Mouse (Mus musculus): Measurements from ENCODE around the gene Inpp4a. TPM values are rescaled to one million over a fixed set of nuclear protein-coding genes. Genes with fewer than 3 reads are reported as not detected.

Inpp4a gene
- polyA plus RNA-seq, 1 experiment: 11.4 TPM

DNA sequence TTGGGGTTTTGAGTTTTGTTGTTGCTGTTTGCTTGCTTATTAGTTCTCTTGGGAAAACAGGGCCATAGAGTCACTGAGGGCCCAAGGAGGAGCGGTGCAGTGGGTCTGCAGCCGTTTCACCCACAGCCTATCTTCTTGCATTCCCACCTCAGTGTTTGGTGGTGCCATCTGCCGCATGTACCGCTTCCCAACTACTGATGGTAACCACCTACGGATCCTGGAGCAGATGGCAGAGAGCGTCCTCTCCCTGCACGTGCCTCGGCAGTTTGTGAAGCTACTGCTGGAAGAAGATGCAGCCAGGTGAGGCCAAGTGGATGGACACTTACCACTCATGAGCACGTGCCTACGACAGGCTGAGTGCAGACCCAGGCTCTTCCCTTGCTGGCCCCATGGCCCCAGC, 68.5 kb downstream of the Inpp4a start:
- H3K27ac ChIP-seq (ENCODE audit: insufficient read depth, low read length): no peak overlapping the region
- TF ChIP-seq CTCF (IDR thresholded peaks at IDR 0.05; ENCODE audit: borderline replicate concordance, insufficient read depth, low read length) (no peak), POLR2A (IDR thresholded peaks at IDR 0.05; ENCODE audit: low read depth, low read length) (no peak)
- H3K4me3 ChIP-seq (ENCODE audit: insufficient read depth, low read length): no peak overlapping the region
- no peaks in the 10 kb centered on the region for H3K4me1 ChIP-seq (ENCODE audit: control insufficient read depth, insufficient read depth, low read length)

DNA sequence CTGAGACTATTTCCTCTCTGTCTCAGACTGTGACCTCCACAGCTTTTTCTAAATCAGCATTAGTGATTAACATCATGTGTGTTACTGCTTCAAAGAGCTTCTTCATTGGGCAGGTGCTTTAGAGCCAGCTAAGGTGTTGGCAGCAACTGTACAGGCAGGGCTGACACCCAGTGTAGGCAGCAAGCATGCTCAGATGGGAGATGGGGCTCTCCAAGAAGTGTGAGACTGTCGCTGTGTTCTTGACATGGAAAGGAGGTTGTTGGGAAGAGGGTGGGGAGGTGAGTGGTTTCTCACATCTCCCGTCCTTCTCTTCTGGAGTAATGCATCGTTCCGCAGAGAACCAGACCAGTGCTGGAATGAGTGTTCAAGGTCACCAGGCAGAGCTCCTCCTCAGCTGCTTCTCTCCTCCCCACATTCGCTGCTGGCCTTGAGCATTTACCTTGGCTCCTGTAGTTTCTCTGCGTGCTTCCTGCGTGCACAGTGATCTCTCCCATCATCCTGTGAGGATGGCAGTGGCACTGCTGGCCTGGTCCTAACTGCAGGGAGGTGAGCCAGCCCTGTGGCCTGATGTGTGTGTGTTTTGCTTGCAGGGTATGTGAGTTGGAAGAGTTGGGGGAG, 69.2 kb downstream of the Inpp4a start:
- Histone ChIP-seq H3K4me1 (ENCODE audit: control insufficient read depth, insufficient read depth, low read length) (no peaks in the 10 kb centered on the region), H3K27ac (ENCODE audit: insufficient read depth, low read length) (no peak overlapping the region), H3K4me3 (ENCODE audit: insufficient read depth, low read length) (no peak overlapping the region)
- TF ChIP-seq CTCF (IDR thresholded peaks at IDR 0.05; ENCODE audit: borderline replicate concordance, insufficient read depth, low read length) (no peak), POLR2A (IDR thresholded peaks at IDR 0.05; ENCODE audit: low read depth, low read length) (no peak)

DNA sequence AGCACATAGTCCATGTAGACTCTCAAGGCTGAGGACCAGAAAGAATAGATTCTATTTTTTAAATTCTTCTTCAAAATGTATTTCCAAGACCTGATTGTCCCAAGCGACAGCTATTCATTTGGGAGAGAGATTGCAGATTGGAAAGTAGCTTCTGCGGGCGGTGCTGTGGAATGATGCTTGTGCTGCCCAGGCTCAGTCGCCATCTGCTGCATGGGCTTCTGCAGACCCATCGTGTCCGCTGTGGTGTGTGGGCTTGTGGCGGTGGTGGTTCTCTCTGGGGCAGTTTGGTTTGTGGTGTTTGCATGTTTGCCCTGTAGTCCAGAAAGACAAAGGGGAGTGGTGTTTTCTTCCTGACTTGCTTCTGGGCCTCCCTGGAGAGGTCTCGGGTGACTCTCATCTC, 76.5 kb downstream of the Inpp4a start:
- TF ChIP-seq POLR2A (IDR thresholded peaks at IDR 0.05; ENCODE audit: low read depth, low read length) (no peak), CTCF (IDR thresholded peaks at IDR 0.05; ENCODE audit: borderline replicate concordance, insufficient read depth, low read length) (no peak)

DNA sequence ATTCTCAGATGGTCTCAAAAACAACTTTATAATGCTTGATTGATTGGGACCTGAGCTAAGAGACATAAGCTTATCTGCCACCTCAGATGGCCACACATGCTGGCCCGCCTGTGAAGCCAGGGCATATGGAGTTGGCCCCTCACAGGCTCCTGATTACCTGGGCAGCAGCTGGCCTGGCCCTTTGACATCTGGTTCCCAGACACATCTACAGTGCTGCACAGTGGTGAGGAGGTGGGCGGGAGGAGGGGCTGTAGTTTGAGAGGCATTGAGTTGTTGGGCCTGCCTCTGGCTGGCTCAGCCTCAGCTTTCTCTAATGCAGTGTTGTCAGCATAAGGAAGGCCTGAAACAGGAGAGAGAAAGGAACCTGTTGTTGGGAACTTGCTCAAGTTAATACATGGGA, 77.1 kb downstream of the Inpp4a start:
- Histone ChIP-seq H3K27ac (ENCODE audit: insufficient read depth, low read length) (no peak overlapping the region), H3K4me3 (ENCODE audit: insufficient read depth, low read length) (no peak overlapping the region), H3K4me1 (ENCODE audit: control insufficient read depth, insufficient read depth, low read length) (no peaks in the 10 kb centered on the region)
- TF ChIP-seq CTCF (IDR thresholded peaks at IDR 0.05; ENCODE audit: borderline replicate concordance, insufficient read depth, low read length) (no peak), POLR2A (IDR thresholded peaks at IDR 0.05; ENCODE audit: low read depth, low read length) (no peak)

More for the DNA sequence above, 76.5 kb downstream of the Inpp4a start:
- Histone ChIP-seq H3K4me1 (ENCODE audit: control insufficient read depth, insufficient read depth, low read length) (no peaks in the 10 kb centered on the region), H3K4me3 (ENCODE audit: insufficient read depth, low read length) (no peak overlapping the region), H3K27ac (ENCODE audit: insufficient read depth, low read length) (no peak overlapping the region)

DNA sequence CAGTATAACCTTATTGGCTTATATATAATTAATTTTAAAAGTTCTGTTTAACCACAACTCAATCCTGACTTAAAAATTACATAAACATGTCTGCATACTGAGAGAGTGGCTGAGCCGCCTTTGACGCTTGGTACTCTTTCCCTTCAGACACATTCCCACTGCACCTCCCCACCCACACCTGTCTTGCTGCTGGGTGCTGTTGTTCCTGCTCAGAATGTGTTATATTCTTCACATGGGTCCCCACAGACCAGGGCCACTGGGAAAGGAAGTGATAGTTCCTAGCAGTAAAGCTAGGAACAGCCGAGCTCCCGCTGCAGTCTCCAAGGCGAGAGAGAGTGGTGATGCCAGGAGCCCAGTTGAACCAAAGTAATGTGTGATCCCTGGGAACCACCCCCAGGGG, 78.4 kb downstream of the Inpp4a start:
- TF ChIP-seq CTCF (IDR thresholded peaks at IDR 0.05; ENCODE audit: borderline replicate concordance, insufficient read depth, low read length): no peak
- TF ChIP-seq POLR2A (IDR thresholded peaks at IDR 0.05; ENCODE audit: low read depth, low read length): no peak
- no peak overlapping the region for H3K4me3 ChIP-seq (ENCODE audit: insufficient read depth, low read length)
- H3K4me1 ChIP-seq (ENCODE audit: control insufficient read depth, insufficient read depth, low read length): no peaks in the 10 kb centered on the region
- no peak overlapping the region for H3K27ac ChIP-seq (ENCODE audit: insufficient read depth, low read length)

DNA sequence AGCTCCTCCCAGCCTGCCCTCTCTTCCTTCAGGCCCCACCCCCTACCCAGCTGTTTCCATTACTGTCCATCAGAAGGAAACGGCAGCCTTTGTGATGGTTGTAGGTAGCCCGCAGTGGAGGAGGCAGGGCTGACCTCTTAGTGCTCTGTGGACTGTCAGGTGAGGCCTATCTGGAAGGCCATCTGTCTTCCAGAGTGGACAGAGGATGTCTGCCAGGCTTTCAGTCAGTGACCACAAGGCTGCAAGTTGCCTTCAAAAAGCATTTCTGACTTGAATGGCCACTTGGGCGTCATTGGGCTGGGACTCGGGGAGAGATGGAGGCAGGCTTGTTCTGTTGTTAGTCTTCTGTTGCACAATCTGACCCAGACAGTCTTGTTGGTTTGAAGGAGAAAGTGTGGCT, 79.9 kb downstream of the Inpp4a start:
- Histone ChIP-seq H3K4me1 (ENCODE audit: control insufficient read depth, insufficient read depth, low read length) (no peaks in the 10 kb centered on the region), H3K4me3 (ENCODE audit: insufficient read depth, low read length) (no peak overlapping the region), H3K27ac (ENCODE audit: insufficient read depth, low read length) (no peak overlapping the region)
- TF ChIP-seq CTCF (IDR thresholded peaks at IDR 0.05; ENCODE audit: borderline replicate concordance, insufficient read depth, low read length): no peak
- no peak for TF ChIP-seq POLR2A (IDR thresholded peaks at IDR 0.05; ENCODE audit: low read depth, low read length)

DNA sequence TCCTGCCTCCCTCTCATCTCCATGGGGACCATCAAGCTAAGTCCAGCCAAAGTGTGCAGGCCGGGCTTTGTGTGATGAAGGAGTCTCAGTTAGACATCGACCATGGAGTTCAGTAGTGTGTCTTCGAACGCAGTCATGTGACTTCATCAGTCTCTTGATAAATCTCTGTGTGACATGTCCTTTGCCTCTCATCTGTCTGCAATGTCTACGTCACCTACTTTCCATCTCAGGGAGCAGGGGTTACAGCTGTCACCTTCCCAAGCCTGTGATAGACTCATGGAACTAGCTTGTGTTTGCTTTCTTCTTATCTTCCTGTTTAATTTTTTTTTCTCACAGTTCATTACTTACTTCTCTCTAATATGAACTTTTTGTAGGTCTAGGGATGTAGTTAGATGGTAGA, 81.2 kb downstream of the Inpp4a start:
- H3K4me3 ChIP-seq (ENCODE audit: insufficient read depth, low read length): no peak overlapping the region
- TF ChIP-seq POLR2A (IDR thresholded peaks at IDR 0.05; ENCODE audit: low read depth, low read length) (no peak), CTCF (IDR thresholded peaks at IDR 0.05; ENCODE audit: borderline replicate concordance, insufficient read depth, low read length) (no peak)
- H3K4me1 ChIP-seq (ENCODE audit: control insufficient read depth, insufficient read depth, low read length): no peaks in the 10 kb centered on the region
- H3K27ac ChIP-seq (ENCODE audit: insufficient read depth, low read length): no peak overlapping the region

DNA sequence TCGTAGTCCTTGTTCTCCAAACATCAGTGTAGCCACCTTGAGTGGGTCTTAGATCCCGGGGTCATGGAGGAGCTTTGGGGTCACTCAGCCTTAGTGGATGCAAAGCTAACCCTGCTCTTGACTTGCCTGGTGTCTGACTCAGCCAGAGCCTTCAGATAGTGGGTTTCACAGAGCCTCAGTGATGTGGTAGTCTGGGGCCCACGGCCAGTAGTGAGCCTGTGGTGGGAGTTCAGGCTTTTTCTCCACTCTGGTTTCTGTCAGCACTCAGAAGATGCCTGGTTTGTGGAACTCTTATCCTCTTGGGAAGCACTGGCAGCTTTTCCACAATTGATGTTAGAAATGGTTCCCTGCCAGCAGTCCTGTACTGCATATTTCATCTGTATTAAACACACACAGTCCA, 84.6 kb downstream of the Inpp4a start:
- Histone ChIP-seq H3K27ac (ENCODE audit: insufficient read depth, low read length) (no peak overlapping the region), H3K4me3 (ENCODE audit: insufficient read depth, low read length) (no peak overlapping the region), H3K4me1 (ENCODE audit: control insufficient read depth, insufficient read depth, low read length) (no peaks in the 10 kb centered on the region)
- TF ChIP-seq POLR2A (IDR thresholded peaks at IDR 0.05; ENCODE audit: low read depth, low read length): no peak
- no peak for TF ChIP-seq CTCF (IDR thresholded peaks at IDR 0.05; ENCODE audit: borderline replicate concordance, insufficient read depth, low read length)

DNA sequence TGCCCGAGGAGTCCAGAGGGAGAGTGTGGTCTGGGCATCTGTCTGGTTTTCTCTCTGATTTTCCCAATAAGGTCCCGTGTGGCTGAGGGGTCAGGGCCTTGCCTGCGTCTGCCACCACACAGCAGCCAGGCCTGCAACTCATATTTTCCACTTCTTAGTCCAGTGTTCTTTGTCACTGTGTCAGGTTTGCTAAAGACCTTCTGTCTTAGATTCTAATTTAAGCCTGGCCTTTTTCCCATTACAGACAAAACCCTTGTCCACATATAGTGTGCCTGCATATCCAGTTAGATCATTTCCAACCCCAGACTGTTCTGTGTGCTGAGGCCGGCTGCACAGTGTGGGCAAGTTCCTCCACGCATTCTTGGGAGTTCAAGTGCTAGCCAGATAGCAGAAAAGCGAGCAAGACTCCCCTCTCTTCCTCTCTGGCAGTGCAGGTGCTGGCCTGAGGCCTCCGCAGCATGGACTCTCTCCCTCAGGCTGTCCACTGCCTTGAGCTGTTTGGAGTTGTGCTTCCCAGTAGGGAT, 86.8 kb downstream of the Inpp4a start:
- no peak for TF ChIP-seq CTCF (IDR thresholded peaks at IDR 0.05; ENCODE audit: borderline replicate concordance, insufficient read depth, low read length)
- TF ChIP-seq POLR2A (IDR thresholded peaks at IDR 0.05; ENCODE audit: low read depth, low read length): no peak

DNA sequence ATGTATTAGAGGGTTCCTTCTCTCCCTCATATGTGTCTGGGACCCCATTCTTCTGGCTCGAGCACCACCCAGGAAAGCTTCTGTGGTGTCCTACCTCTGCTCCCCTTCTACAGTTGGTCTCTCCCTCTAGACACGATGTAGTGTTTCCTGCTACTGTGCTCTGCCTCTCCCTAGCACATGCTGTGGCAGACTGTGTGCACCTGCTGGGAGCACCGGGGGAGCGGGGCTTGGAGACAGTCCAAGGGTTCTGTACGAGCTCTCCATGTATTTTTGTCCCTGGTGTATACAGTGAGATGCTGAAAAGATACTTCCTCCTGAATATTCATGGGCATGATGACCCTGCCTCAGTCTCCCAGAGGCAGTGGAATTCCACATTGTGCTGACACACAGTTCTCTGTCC, 93.5 kb downstream of the Inpp4a start:
- Histone ChIP-seq H3K27ac (ENCODE audit: insufficient read depth, low read length) (no peak overlapping the region), H3K4me3 (ENCODE audit: insufficient read depth, low read length) (no peak overlapping the region), H3K4me1 (ENCODE audit: control insufficient read depth, insufficient read depth, low read length) (no peaks in the 10 kb centered on the region)
- TF ChIP-seq CTCF (IDR thresholded peaks at IDR 0.05; ENCODE audit: borderline replicate concordance, insufficient read depth, low read length): no peak
- TF ChIP-seq POLR2A (IDR thresholded peaks at IDR 0.05; ENCODE audit: low read depth, low read length): no peak

More for the DNA sequence above, 86.8 kb downstream of the Inpp4a start:
- H3K27ac ChIP-seq (ENCODE audit: insufficient read depth, low read length): no peak overlapping the region
- no peak overlapping the region for H3K4me3 ChIP-seq (ENCODE audit: insufficient read depth, low read length)
- H3K4me1 ChIP-seq (ENCODE audit: control insufficient read depth, insufficient read depth, low read length): no peaks in the 10 kb centered on the region

Measured in embryonic fibroblast, embryonic 13.5 days (primary cell).